Mouse (Mus musculus) kidney, postnatal 0 days (tissue): ENCODE measurements around the gene Slc9a8. TPM values are rescaled to one million over a fixed set of nuclear protein-coding genes. Genes with fewer than 3 reads are reported as not detected.
A peak's percentile ranks its signal among the peaks of the same experiment; 100 is the strongest.

Experiments
- ATAC-seq: fragments of 200-750 bp; cut with Nextera tagmentation; replicated peaks from 2 replicates; pipeline ENCODE4 v1.8.0; 2017; ENCODE audit warnings: low read depth, moderate number of reproducible peaks, moderate TSS enrichment, moderate library complexity; ENCODE audit not compliant: low FRiP score
- DNase-seq: peaks from one replicate; pipeline ENCODE4 v3.0.0-alpha.2; 2016; ENCODE audit warnings: low spot score
- H3K27ac ChIP-seq: fragments of 300-500 bp; sonication (generic); 2 replicates; pipeline ENCODE4 v1.5.1; 2014; ENCODE audit warnings: mild to moderate bottlenecking
- H3K27me3 ChIP-seq: fragments of 300-500 bp; sonication (generic); 2 replicates; pipeline ENCODE4 v1.6.1; 2014; ENCODE audit warnings: low read length, mixed read lengths; ENCODE audit not compliant: insufficient read depth
- H3K36me3 ChIP-seq: fragments of 300-500 bp; sonication (generic); 2 replicates; pipeline ENCODE4 v1.6.1; 2014; ENCODE audit warnings: low read length, mixed read lengths; ENCODE audit not compliant: insufficient read depth
- H3K4me1 ChIP-seq: fragments of 300-500 bp; sonication (generic); replicated peaks from 2 replicates; pipeline ENCODE4 v1.6.1; 2014; ENCODE audit warnings: antibody characterized with exemption, low read length, mixed read lengths; ENCODE audit not compliant: insufficient read depth
- H3K4me2 ChIP-seq: fragments of 300-500 bp; sonication (generic); 2 replicates; pipeline ENCODE4 v1.6.1; 2014; ENCODE audit warnings: mild to moderate bottlenecking, low read length, moderate library complexity, mixed read lengths
- H3K4me3 ChIP-seq: fragments of 300-500 bp; sonication (generic); replicated peaks from 2 replicates; pipeline ENCODE4 v1.5.1; 2014; ENCODE audit warnings: low read depth, low read length
- H3K9ac ChIP-seq: fragments of 300-500 bp; sonication (generic); 2 replicates; pipeline ENCODE4 v1.6.1; 2014; ENCODE audit warnings: low read depth, low read length
- H3K9me3 ChIP-seq: fragments of 300-500 bp; sonication (generic); replicated peaks from 2 replicates; pipeline ENCODE4 v1.6.1; 2016; ENCODE audit warnings: low read length, inconsistent platforms, mixed read lengths
- CTCF ChIP-seq: IDR thresholded peaks from 2 replicates; pipeline ENCODE4 v1.5.1; 2016; ENCODE audit warnings: antibody characterized with exemption, low read depth, mild to moderate bottlenecking, moderate library complexity
- WGBS: fragments of 180-500 bp; shearing (Covaris S2); extraction: QIAGEN DNeasy Blood & Tissue Kit; methylation state at CpG from one replicate; pipeline ENCODE4 v1.1.7; 2014; 5-methylcytosine and 5-hydroxymethylcytosine counted together
- polyA plus RNA-seq: library from polyadenylated mRNA; unstranded; fragments of >200 nt; fragmentation: Nextera tagmentation; extraction: Ambion mirVana; gene quantifications from 2 replicates; pipeline ENCODE4 v1.2.1, GENCODE M21; 2015

Slc9a8 gene
- polyA plus RNA-seq, 1 experiment from 2014 or later, result 14.2 TPM

- Histone ChIP-seq H3K36me3 (peaks cover 55% of the 10 kb centered on the region), H3K9ac (no peak overlapping the region), H3K4me3 (no peak overlapping the region), H3K27me3 (no peaks in the 10 kb centered on the region), H3K4me2 (no peak overlapping the region), H3K9me3 (no peaks in the 10 kb centered on the region), H3K27ac (no peak overlapping the region), H3K4me1 (no peaks in the 10 kb centered on the region)
- DNase-seq, result no peak
- 92% methylated on average over 5 of the region's 5 CpGs for WGBS
- ATAC-seq, result no peak
- no peak for TF ChIP-seq CTCF
Observed at GRCm38 (mm10) chr2:167515688-167516087, 94.2 kb downstream of the Slc9a8 start.

DNA sequence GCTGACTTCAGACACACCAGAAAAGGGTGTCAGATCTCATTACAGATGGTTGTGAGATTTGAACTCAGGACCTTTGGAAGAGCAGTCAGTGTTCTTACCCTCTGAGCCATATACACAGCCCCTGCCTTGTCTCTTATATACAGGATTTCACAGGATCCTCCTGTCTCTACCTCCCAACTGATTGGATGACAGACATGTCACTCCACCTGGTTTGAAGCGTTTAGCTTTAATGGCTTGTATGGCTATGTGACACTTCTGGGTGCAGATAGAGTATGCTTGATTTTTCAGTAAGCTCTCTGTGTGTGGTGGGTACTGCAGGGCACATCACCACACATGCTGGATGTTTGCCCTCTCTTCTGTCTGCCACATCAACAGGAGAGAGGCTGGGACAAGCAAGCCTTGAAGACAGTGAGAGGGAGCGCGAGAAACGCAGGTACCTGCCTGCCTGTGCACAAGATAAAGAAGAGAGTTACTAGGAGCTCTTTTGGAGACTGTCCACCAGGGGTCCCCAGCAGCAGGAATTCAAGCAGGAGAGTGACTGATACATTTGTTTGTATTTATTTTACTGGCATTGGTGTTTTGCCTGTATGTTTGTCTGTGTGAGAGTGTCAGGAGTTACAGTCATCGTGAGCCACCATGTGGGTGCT is 98.2 kb downstream of the Slc9a8 start:
- Histone ChIP-seq H3K36me3 (peaks cover 26% of the 10 kb centered on the region), H3K27ac (no peak overlapping the region), H3K4me1 (no peaks in the 10 kb centered on the region), H3K27me3 (no peaks in the 10 kb centered on the region), H3K4me2 (no peak overlapping the region), H3K4me3 (no peak overlapping the region), H3K9ac (no peak overlapping the region), H3K9me3 (no peaks in the 10 kb centered on the region)
- TF ChIP-seq CTCF, result peak; percentile 58
- DNase-seq (peak; percentile 38), ATAC-seq (no peak)
- 91% methylated on average over 5 of the region's 5 CpGs for WGBS

Other genes starting within 250 kb of the Slc9a8 start
- gene Kcnb1, start 231.6 kb upstream of the Slc9a8 start, polyA plus RNA-seq, result 1.3 and 1.4 TPM in 2 replicates
- gene Ptgis, start 181.1 kb upstream of the Slc9a8 start, polyA plus RNA-seq, result 17.7 and 18.7 TPM in 2 replicates
- gene B4galt5, start 72.5 kb upstream of the Slc9a8 start, polyA plus RNA-seq, result 19.5 and 22.6 TPM in 2 replicates
- gene Rnf114, start 70.9 kb downstream of the Slc9a8 start, polyA plus RNA-seq, result 77.0 and 78.7 TPM in 2 replicates
- gene Spata2, start 71.2 kb downstream of the Slc9a8 start, polyA plus RNA-seq, result 14.3 and 15.5 TPM in 2 replicates
- 33.9 and 36.1 TPM in 2 replicates for gene Snai1, start 116.5 kb downstream of the Slc9a8 start, polyA plus RNA-seq
- 256 and 262 TPM in 2 replicates for gene Ube2v1, start 210.4 kb downstream of the Slc9a8 start, polyA plus RNA-seq
- gene Gm20431, start 239.8 kb downstream of the Slc9a8 start, polyA plus RNA-seq, result 11.2 and 12.6 TPM in 2 replicates